Mouse (Mus musculus): ENCODE data around the gene Olig2.

Gene Olig2

DNA sequence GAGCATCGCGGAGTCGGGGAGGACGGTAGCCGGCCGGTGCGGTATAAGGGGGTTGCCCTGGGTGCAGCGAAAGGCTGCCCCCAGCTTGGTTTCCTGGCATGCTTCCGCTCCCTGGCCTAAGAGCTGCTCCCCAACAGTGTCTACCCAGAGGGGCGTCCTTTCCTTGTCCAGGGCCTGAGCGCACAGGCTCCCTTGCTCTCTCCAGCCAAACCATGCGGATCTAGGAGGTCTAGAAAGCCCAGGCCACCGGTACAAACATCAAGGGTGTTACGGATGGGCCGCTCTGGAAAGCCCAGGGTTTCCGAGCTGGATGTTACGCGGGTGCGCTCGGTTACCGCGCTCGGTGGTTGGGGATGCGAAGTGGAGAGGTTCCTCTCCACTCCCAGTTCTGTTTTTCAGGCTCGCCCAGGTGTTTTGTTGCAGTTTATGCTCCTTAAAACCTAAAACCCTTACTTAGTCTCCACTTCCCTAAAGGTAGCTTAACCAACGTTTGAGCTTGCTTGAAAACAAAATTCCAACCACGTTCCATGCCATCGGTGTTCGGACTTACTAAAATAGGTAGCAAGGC lies 45.8 kb downstream of the Olig2 start:
- no peak for DNase-seq (ENCODE audit: low spot score)

GRCm38 (mm10) chr16:91271634-91272033 lies 46.4 kb downstream of the Olig2 start:
- DNase-seq (ENCODE audit: low spot score) = no peak

All from testis, postnatal 14 days (tissue).